Mouse (Mus musculus): Measurements from ENCODE around the gene Dlst. TPM values are rescaled to one million over a fixed set of nuclear protein-coding genes. Genes with fewer than 3 reads are reported as not detected.
"Not testable (repeated sequence)": the region's sequence is repeated elsewhere in the genome, so short reads cannot be mapped to it uniquely, and the experiment has no call there.

Gene Dlst
- polyA plus RNA-seq, 1 experiment from 2014 or later = 123 TPM

GRCm38 (mm10) chr12:85142803-85143202 lies 32.2 kb downstream of the Dlst start:
- no peak for ATAC-seq (replicated peaks; ENCODE audit: low FRiP score, low read depth)
- 14% methylated on average over 4 of the region's 4 CpGs for WGBS
- no peak overlapping the region for H3K9ac ChIP-seq (ENCODE audit: low read depth, low read length)

GRCm38 (mm10) chr12:85144276-85144675 lies 33.6 kb downstream of the Dlst start:
- not testable (repeated sequence) for H3K4me2 ChIP-seq (ENCODE audit: low read length); H3K9me3 ChIP-seq (replicated peaks; ENCODE audit: low read length); ATAC-seq (replicated peaks; ENCODE audit: low FRiP score, low read depth); H3K36me3 ChIP-seq (ENCODE audit: insufficient read depth, low read length); H3K27me3 ChIP-seq (ENCODE audit: insufficient read depth, low read length); H3K9ac ChIP-seq (ENCODE audit: low read depth, low read length); DNase-seq (ENCODE audit: low spot score); H3K4me1 ChIP-seq (replicated peaks; ENCODE audit: insufficient read depth, low read length); H3K27ac ChIP-seq; H3K4me3 ChIP-seq (replicated peaks; ENCODE audit: low read depth, low read length)
- WGBS = 77% methylated on average over 2 of the region's 2 CpGs
- TF ChIP-seq CTCF (IDR thresholded peaks at IDR 0.05; ENCODE audit: low read depth) = peak; percentile 52

More at GRCm38 (mm10) chr12:85142803-85143202, 32.2 kb downstream of the Dlst start:
- H3K27me3 ChIP-seq (ENCODE audit: insufficient read depth, low read length) = no peaks in the 10 kb centered on the region
- no peak overlapping the region for H3K4me3 ChIP-seq (replicated peaks; ENCODE audit: low read depth, low read length)
- no peak overlapping the region for H3K4me2 ChIP-seq (ENCODE audit: low read length)
- TF ChIP-seq CTCF (IDR thresholded peaks at IDR 0.05; ENCODE audit: low read depth) = peak; percentile 95
- H3K9me3 ChIP-seq (replicated peaks; ENCODE audit: low read length) = no peaks in the 10 kb centered on the region
- peak; percentile 89 for DNase-seq (ENCODE audit: low spot score)
- no peak overlapping the region for H3K27ac ChIP-seq
- H3K4me1 ChIP-seq (replicated peaks; ENCODE audit: insufficient read depth, low read length) = no peaks in the 10 kb centered on the region
- H3K36me3 ChIP-seq (ENCODE audit: insufficient read depth, low read length) = no peaks in the 10 kb centered on the region

- ATAC-seq (replicated peaks; ENCODE audit: low FRiP score, low read depth) = no peak
- no peak for TF ChIP-seq CTCF (IDR thresholded peaks at IDR 0.05; ENCODE audit: low read depth)
- no peaks in the 10 kb centered on the region for H3K9me3 ChIP-seq (replicated peaks; ENCODE audit: low read length)
- no peak overlapping the region for H3K27ac ChIP-seq
- H3K4me1 ChIP-seq (replicated peaks; ENCODE audit: insufficient read depth, low read length) = no peaks in the 10 kb centered on the region
- no peak for DNase-seq (ENCODE audit: low spot score)
- no peak overlapping the region for H3K4me2 ChIP-seq (ENCODE audit: low read length)
- no peak overlapping the region for H3K9ac ChIP-seq (ENCODE audit: low read depth, low read length)
- WGBS = 96% methylated on average over 4 of the region's 4 CpGs
- H3K4me3 ChIP-seq (replicated peaks; ENCODE audit: low read depth, low read length) = no peak overlapping the region
- H3K36me3 ChIP-seq (ENCODE audit: insufficient read depth, low read length) = no peaks in the 10 kb centered on the region
- no peaks in the 10 kb centered on the region for H3K27me3 ChIP-seq (ENCODE audit: insufficient read depth, low read length)
Measured at GRCm38 (mm10) chr12:85144821-85145220, 34.2 kb downstream of the Dlst start.

- Histone ChIP-seq H3K4me2 (ENCODE audit: low read length) (no peak overlapping the region), H3K9me3 (replicated peaks; ENCODE audit: low read length) (no peaks in the 10 kb centered on the region), H3K27me3 (ENCODE audit: insufficient read depth, low read length) (peaks cover 3% of the 10 kb centered on the region), H3K4me1 (replicated peaks; ENCODE audit: insufficient read depth, low read length) (0 out of 2 replicates have a peak, but pooled peaks cover 2% of the 10 kb centered on the region), H3K9ac (ENCODE audit: low read depth, low read length) (no peak overlapping the region), H3K4me3 (replicated peaks; ENCODE audit: low read depth, low read length) (no peak overlapping the region), H3K36me3 (ENCODE audit: insufficient read depth, low read length) (no peaks in the 10 kb centered on the region), H3K27ac (no peak overlapping the region)
- ATAC-seq (replicated peaks; ENCODE audit: low FRiP score, low read depth) (no peak), DNase-seq (ENCODE audit: low spot score) (no peak)
- WGBS = 48% methylated on average over 9 of the region's 9 CpGs
- no peak for TF ChIP-seq CTCF (IDR thresholded peaks at IDR 0.05; ENCODE audit: low read depth)
Measured at GRCm38 (mm10) chr12:85145630-85146029, 35.0 kb downstream of the Dlst start.

- no peak overlapping the region for H3K27ac ChIP-seq
Measured at GRCm38 (mm10) chr12:85146355-85146754, 35.7 kb downstream of the Dlst start.

GRCm38 (mm10) chr12:85146881-85147280 lies 36.2 kb downstream of the Dlst start:
- WGBS = 86% methylated on average over 9 of the region's 9 CpGs
- Histone ChIP-seq H3K4me1 (replicated peaks; ENCODE audit: insufficient read depth, low read length) (peaks cover 7% of the 10 kb centered on the region; the same call in 1 of the 2 replicates), H3K9ac (ENCODE audit: low read depth, low read length) (no peak overlapping the region), H3K27me3 (ENCODE audit: insufficient read depth, low read length) (peaks cover 6% of the 10 kb centered on the region), H3K9me3 (replicated peaks; ENCODE audit: low read length) (no peaks in the 10 kb centered on the region), H3K4me2 (ENCODE audit: low read length) (no peak overlapping the region), H3K36me3 (ENCODE audit: insufficient read depth, low read length) (no peaks in the 10 kb centered on the region), H3K27ac (no peak overlapping the region), H3K4me3 (replicated peaks; ENCODE audit: low read depth, low read length) (no peak overlapping the region)
- no peak for DNase-seq (ENCODE audit: low spot score)
- no peak for ATAC-seq (replicated peaks; ENCODE audit: low FRiP score, low read depth)
- TF ChIP-seq CTCF (IDR thresholded peaks at IDR 0.05; ENCODE audit: low read depth) = no peak

More at GRCm38 (mm10) chr12:85146355-85146754, 35.7 kb downstream of the Dlst start:
- peak; percentile 12; the same call in 1 of the 2 replicates for ATAC-seq (replicated peaks; ENCODE audit: low FRiP score, low read depth)
- Histone ChIP-seq H3K9ac (ENCODE audit: low read depth, low read length) (0 out of 2 replicates have a peak overlapping the region, but pooled peaks have one; percentile 4), H3K4me2 (ENCODE audit: low read length) (no peak overlapping the region), H3K4me1 (replicated peaks; ENCODE audit: insufficient read depth, low read length) (peaks cover 7% of the 10 kb centered on the region; the same call in 1 of the 2 replicates), H3K36me3 (ENCODE audit: insufficient read depth, low read length) (no peaks in the 10 kb centered on the region), H3K9me3 (replicated peaks; ENCODE audit: low read length) (no peaks in the 10 kb centered on the region), H3K27me3 (ENCODE audit: insufficient read depth, low read length) (peaks cover 6% of the 10 kb centered on the region), H3K4me3 (replicated peaks; ENCODE audit: low read depth, low read length) (no peak overlapping the region)
- 28% methylated on average over 9 of the region's 11 CpGs for WGBS
- DNase-seq (ENCODE audit: low spot score) = peak; percentile 60
- no peak for TF ChIP-seq CTCF (IDR thresholded peaks at IDR 0.05; ENCODE audit: low read depth)
